8 mouse cellular contexts compared by ENCODE assay signal in the genomic region with DNA sequence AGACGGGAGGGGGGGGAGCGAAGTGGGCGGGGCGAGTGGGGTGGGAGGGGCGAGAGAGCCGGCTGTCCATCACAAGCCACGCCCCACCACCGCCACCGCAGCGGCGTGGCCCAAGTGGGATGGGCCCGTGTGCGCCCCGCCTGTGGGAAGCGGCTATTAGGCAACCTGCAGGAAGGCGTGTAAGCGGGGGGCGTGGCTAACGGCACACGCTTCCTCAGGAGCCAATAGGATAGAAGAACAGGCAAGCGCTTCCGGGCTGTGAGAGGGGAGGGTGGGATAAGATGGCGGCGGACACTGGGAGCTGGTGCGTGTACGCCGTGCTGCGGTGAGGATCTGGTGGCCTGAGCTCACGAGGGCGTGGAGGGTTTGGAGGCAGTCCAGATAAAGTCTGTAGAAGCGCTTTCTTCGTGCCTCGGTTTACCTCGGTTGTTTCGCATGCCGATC. TPM values are rescaled to one million over a fixed set of nuclear protein-coding genes. Genes with fewer than 3 reads are reported as not detected.
A peak's percentile ranks its signal among the peaks of the same experiment; 100 is the strongest.
DNase-seq lines count a peak whose midpoint lies in the region; ATAC-seq lines count a peak whose summit lies in the region.

A gene (plus strand): TSS at position 276 of the 444 bp plus-strand sequence.

- WGBS in heart, embryonic 10.5 days: under 1% methylated on average over 31 of the region's 36 CpGs
- WGBS in kidney, embryonic 15.5 days: under 1% methylated on average over 34 of the region's 36 CpGs

- H3K4me1 ChIP-seq in heart, embryonic 10.5 days: peaks cover 3% of the 10 kb centered on the region; the same call in 1 of the 2 replicates
- peaks cover 11% of the 10 kb centered on the region; the same call in 1 of the 2 replicates for H3K4me1 ChIP-seq in kidney, embryonic 15.5 days

- no peaks in the 10 kb centered on the region for H3K9me3 ChIP-seq in heart, embryonic 10.5 days
- no peaks in the 10 kb centered on the region for H3K9me3 ChIP-seq in kidney, embryonic 15.5 days (replicated peaks)

- peaks cover 6% of the 10 kb centered on the region; the same call in 1 of the 2 replicates for H3K27me3 ChIP-seq in heart, embryonic 10.5 days (ENCODE audit: insufficient read depth, poor library complexity, severe bottlenecking)
- H3K27me3 ChIP-seq in kidney, embryonic 15.5 days: peaks cover 33% of the 10 kb centered on the region

- peak; percentile 94 for ATAC-seq in erythroblast, adult 5-6 weeks (replicated peaks; ENCODE audit: low FRiP score, poor library complexity, severe bottlenecking)
- ATAC-seq in kidney, embryonic 15.5 days (replicated peaks; ENCODE audit: low FRiP score): peak; percentile 100
- ATAC-seq in monocyte, adult 5-6 weeks (replicated peaks; ENCODE audit: insufficient number of reproducible peaks, low FRiP score, low TSS enrichment, poor library complexity, severe bottlenecking): peak; percentile 99

- DNase-seq in B cell, adult 2 months: peak; percentile 96 to 97
- peak; percentile 99 for DNase-seq in brain, adult 2 months (ENCODE audit: low read depth, low spot score)
- peak; percentile 99 for DNase-seq in heart, embryonic 10.5 days (ENCODE audit: low spot score)
- peak; percentile 99 for DNase-seq in liver
- peak; percentile 97 to 98 for DNase-seq in spleen, postnatal 4 days (ENCODE audit: low spot score in 2 of 2)

- peak within 1 kb of the TSS; percentile 58 for H3K9ac ChIP-seq in kidney, embryonic 15.5 days

- peak within 1 kb of the TSS; percentile 93 for H3K4me2 ChIP-seq in kidney, embryonic 15.5 days

- peak within 1 kb of the TSS; percentile 87 for H3K27ac ChIP-seq in heart, embryonic 10.5 days
- no peak within 1 kb of the TSS for H3K27ac ChIP-seq in kidney, embryonic 15.5 days

- peaks cover 34% of the 10 kb centered on the region for H3K36me3 ChIP-seq in heart, embryonic 10.5 days
- peaks cover 31% of the 10 kb centered on the region for H3K36me3 ChIP-seq in kidney, embryonic 15.5 days

- peak within 1 kb of the TSS; percentile 75 for H3K4me3 ChIP-seq in heart, embryonic 10.5 days
- peak within 1 kb of the TSS; percentile 66 for H3K4me3 ChIP-seq in kidney, embryonic 15.5 days (replicated peaks)

RNA-seq across cellular contexts. Expression of the gene that starts here (rescaled TPM):
- 6.9 and 7.1 TPM in 2 replicates for total RNA-seq in erythroblast, adult 5-6 weeks (2015; ENCODE audit: low replicate concordance)
- 8.9 and 9.0 TPM in 2 replicates for total RNA-seq in erythroblast, adult 5-6 weeks (2017; ENCODE audit: low replicate concordance)
- polyA plus RNA-seq in heart, embryonic 10.5 days (2016; fragmentation: Nextera tagmentation; extraction: Ambion mirVana): 20.3 and 34.6 TPM in 2 replicates
- polyA plus RNA-seq in kidney, embryonic 15.5 days (2015; fragmentation: Nextera tagmentation; extraction: Ambion mirVana): 33.2 and 36.2 TPM in 2 replicates
- 11.0 to 16.5 TPM (median 11.2 TPM) in 3 replicates for total RNA-seq in monocyte, adult 5-6 weeks (2017)
